Mouse (Mus musculus) kidney, embryonic 16.5 days (tissue): ENCODE measurements around the gene Hs6st3. TPM values are rescaled to one million over a fixed set of nuclear protein-coding genes. Genes with fewer than 3 reads are reported as not detected.

ENCODE experiments used
- ATAC-seq: fragments of 200-750 bp; cut with Nextera tagmentation; 2 replicates; pipeline ENCODE4 v1.8.0; 2017; ENCODE audit warnings: moderate TSS enrichment; ENCODE audit not compliant: low FRiP score, low TSS enrichment
- H3K27ac ChIP-seq: fragments of 300-500 bp; sonication (generic); 2 replicates; pipeline ENCODE4 v1.5.1; 2014; ENCODE audit warnings: low read length
- H3K27me3 ChIP-seq: fragments of 300-500 bp; sonication (generic); 2 replicates; pipeline ENCODE4 v1.6.1; 2014; ENCODE audit warnings: low read length, control low read depth, mixed read lengths; ENCODE audit not compliant: insufficient read depth
- H3K36me3 ChIP-seq: fragments of 300-500 bp; sonication (generic); 2 replicates; pipeline ENCODE4 v1.6.1; 2014; ENCODE audit warnings: low read length, control low read depth, mixed read lengths; ENCODE audit not compliant: insufficient read depth
- H3K4me1 ChIP-seq: fragments of 300-500 bp; sonication (generic); 2 replicates; pipeline ENCODE4 v1.6.1; 2014; ENCODE audit warnings: low read length, control low read depth, mixed read lengths; ENCODE audit not compliant: insufficient read depth
- H3K4me2 ChIP-seq: fragments of 300-500 bp; sonication (generic); replicated peaks from 2 replicates; pipeline ENCODE4 v1.6.1; 2014; ENCODE audit warnings: low read depth, low read length
- H3K4me3 ChIP-seq: fragments of 300-500 bp; sonication (generic); 2 replicates; pipeline ENCODE4 v1.5.1; 2014; ENCODE audit warnings: mild to moderate bottlenecking, low read length
- H3K9ac ChIP-seq: fragments of 300-500 bp; sonication (generic); replicated peaks from 2 replicates; pipeline ENCODE4 v1.6.1; 2014; ENCODE audit warnings: low read length
- H3K9me3 ChIP-seq: fragments of 300-500 bp; sonication (generic); 2 replicates; pipeline ENCODE4 v1.6.1; 2016; ENCODE audit warnings: low read length, control low read depth
- WGBS: fragments of 180-500 bp; shearing (Covaris S2); extraction: QIAGEN DNeasy Blood & Tissue Kit; methylation state at CpG from one replicate; pipeline ENCODE4 v1.1.7; 2014; 5-methylcytosine and 5-hydroxymethylcytosine counted together
- polyA plus RNA-seq: library from polyadenylated mRNA; unstranded; fragments of >200 nt; fragmentation: Nextera tagmentation; extraction: Ambion mirVana; gene quantifications from 2 replicates; pipeline ENCODE4 v1.2.1, GENCODE M21; 2015

Hs6st3 gene
- polyA plus RNA-seq, 1 experiment from 2014 or later = 0.09 TPM

DNA sequence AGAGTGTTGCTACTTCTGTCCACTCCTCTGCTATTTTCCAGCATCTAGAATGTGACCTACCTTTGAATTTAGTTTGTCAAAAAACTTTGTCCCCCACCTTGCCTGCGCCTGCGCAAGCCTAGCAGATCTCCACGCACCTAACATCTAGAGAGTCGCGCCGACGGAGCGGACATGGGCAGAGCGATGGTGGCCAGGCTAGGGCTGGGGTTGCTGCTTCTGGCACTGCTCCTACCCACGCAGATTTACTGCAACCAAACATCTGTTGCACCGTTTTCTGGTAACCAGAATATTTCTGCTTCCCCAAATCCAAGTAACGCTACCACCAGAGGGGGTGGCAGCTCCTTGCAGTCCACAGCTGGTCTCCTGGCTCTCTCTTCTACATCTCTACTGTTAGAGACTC lies 505.7 kb downstream of the Hs6st3 start:
- Histone ChIP-seq H3K4me1 (no peaks in the 10 kb centered on the region), H3K4me3 (no peak overlapping the region), H3K27ac (no peak overlapping the region), H3K9me3 (no peaks in the 10 kb centered on the region), H3K4me2 (no peak overlapping the region), H3K9ac (no peak overlapping the region), H3K36me3 (no peaks in the 10 kb centered on the region), H3K27me3 (no peaks in the 10 kb centered on the region)
- WGBS = 91% methylated on average over 12 of the region's 12 CpGs
- no peak for ATAC-seq

DNA sequence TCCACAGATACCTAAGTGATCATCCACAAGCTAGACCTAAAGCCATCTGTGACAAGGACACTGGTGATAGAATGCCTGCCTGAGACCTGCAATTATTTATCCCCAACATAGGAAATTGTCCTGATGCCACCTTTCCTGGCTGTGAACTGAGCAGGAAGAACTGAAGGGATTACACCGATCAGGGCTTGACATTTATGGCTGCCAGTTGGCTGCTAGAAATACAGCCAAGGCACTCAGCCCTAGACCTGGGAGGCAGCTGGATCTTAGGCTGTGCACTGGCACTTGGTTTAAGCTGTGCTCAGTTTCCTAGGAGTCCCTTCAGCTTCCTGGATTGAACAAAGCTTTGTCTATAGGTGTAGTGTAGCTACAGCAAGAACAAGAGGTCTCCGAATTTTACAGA lies 518.8 kb downstream of the Hs6st3 start:
- H3K4me2 ChIP-seq = no peak overlapping the region
- 46% methylated on average over 2 of the region's 2 CpGs for WGBS

DNA sequence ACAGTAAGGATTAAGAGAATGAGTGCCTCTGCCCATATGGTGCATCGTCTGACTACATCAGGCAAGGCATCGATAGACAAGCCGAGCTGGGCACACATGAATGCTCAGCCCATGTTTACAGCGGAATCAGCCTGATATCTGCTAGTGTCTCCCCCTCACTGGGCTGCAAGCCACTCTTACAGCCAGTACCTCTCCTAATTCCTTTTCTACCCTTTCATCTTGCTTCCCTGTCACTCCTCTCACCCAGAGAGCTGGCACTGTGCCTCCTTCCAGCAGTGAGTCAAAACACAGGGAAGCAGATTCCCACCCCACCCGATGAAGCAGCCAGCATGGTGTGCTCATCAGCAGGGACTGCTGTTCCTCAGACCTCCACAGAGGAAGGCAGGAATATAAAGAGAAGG lies 527.6 kb downstream of the Hs6st3 start:
- WGBS = 72% methylated on average over 5 of the region's 5 CpGs
- no peaks in the 10 kb centered on the region for H3K9me3 ChIP-seq
- H3K27me3 ChIP-seq = no peaks in the 10 kb centered on the region
- no peak overlapping the region for H3K4me3 ChIP-seq
- no peak overlapping the region for H3K4me2 ChIP-seq
- no peak overlapping the region for H3K27ac ChIP-seq
- no peaks in the 10 kb centered on the region for H3K36me3 ChIP-seq
- H3K4me1 ChIP-seq = no peaks in the 10 kb centered on the region
- ATAC-seq = no peak
- H3K9ac ChIP-seq = no peak overlapping the region

More for the DNA sequence above, 518.8 kb downstream of the Hs6st3 start:
- H3K9ac ChIP-seq = no peak overlapping the region
- H3K27me3 ChIP-seq = no peaks in the 10 kb centered on the region
- no peaks in the 10 kb centered on the region for H3K4me1 ChIP-seq
- ATAC-seq = no peak
- H3K9me3 ChIP-seq = no peaks in the 10 kb centered on the region
- no peaks in the 10 kb centered on the region for H3K36me3 ChIP-seq
- H3K4me3 ChIP-seq = no peak overlapping the region
- no peak overlapping the region for H3K27ac ChIP-seq

DNA sequence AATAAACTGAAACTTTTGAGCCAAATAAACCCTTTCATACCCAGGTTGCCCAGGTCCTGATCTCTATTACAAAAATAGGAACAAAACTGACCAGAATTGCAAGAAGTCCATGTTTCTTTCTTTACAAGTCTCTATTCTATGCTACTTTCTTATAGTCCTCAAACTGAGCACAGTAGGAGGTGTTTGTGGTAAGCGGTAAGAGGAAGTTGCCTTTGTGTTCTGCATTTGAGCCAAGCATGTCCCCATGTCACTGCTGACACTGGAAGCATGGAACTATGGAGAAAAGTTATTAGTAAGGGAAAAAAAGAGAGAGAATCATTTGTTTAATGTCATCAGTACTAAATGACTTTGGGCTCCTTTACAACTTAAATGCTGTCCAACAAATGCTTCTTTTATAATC lies 529.3 kb downstream of the Hs6st3 start:
- no peaks in the 10 kb centered on the region for H3K9me3 ChIP-seq
- H3K4me1 ChIP-seq = no peaks in the 10 kb centered on the region
- WGBS = 89% methylated on average over 1 of the region's 1 CpGs
- no peak overlapping the region for H3K9ac ChIP-seq
- H3K4me3 ChIP-seq = no peak overlapping the region
- H3K27ac ChIP-seq = no peak overlapping the region
- no peak for ATAC-seq
- no peaks in the 10 kb centered on the region for H3K36me3 ChIP-seq
- no peaks in the 10 kb centered on the region for H3K27me3 ChIP-seq
- H3K4me2 ChIP-seq = no peak overlapping the region

DNA sequence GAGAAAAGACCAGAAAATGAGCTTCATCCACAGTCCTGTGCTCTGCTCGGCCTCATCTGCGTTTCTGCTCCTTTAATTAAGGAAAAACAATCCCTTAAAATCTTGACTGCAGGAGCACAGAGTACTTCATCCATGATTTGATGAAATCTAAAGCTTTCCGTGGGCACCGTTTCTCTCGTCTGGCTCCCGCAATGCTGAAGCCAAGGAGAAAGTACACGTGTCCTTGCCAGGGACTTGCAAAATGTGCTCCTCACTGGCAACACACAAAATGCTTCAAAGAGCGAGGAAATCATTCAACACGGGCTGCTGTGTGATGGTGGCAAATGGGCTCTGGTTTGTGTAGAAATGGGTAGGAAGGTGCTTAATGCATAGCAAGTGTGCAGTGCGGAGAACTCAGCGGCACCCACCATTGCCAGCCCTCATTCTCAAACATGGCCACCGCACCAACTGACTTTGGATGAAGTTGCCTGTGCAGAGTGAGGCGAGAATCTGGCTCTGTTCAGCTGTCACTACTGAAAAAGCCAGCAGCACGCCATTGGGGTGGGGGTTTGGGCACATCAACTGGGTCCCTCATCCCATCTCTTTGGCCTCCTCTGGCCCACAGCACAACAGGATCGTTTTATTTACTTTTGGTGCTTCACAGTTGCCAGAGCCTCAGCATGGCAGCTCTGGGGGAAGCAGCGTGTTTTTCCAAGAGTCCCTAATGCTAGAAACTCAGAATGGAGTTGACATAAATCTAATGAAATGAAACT lies 532.9 kb downstream of the Hs6st3 start:
- no peak for ATAC-seq
- Histone ChIP-seq H3K4me1 (no peaks in the 10 kb centered on the region), H3K9me3 (no peaks in the 10 kb centered on the region), H3K36me3 (no peaks in the 10 kb centered on the region), H3K27ac (no peak overlapping the region), H3K9ac (no peak overlapping the region), H3K4me3 (no peak overlapping the region), H3K4me2 (no peak overlapping the region), H3K27me3 (no peaks in the 10 kb centered on the region)
- WGBS = 83% methylated on average over 16 of the region's 16 CpGs

DNA sequence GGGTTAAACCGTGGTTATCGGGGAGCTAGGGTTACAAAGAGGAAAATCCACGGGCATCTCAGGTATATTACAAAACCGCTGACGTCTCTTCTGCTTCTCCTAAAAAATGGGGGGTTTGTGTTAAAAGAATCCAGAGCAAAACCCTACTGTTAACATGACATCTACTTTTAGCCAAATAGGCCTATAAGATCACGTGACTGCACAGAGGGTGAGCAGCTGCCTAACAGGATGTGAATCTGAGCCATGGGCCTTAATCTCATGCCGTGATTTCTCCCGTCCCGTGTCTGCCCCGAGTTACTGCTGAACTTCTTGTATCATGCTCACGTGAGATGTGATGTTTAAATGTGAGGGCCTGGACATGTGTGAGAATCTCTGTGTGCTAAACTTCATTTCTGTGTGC lies 540.4 kb downstream of the Hs6st3 start:
- no peaks in the 10 kb centered on the region for H3K4me1 ChIP-seq
- H3K4me3 ChIP-seq = no peak overlapping the region
- no peak overlapping the region for H3K27ac ChIP-seq
- WGBS = 89% methylated on average over 11 of the region's 11 CpGs
- H3K27me3 ChIP-seq = no peaks in the 10 kb centered on the region
- no peak for ATAC-seq
- H3K9me3 ChIP-seq = no peaks in the 10 kb centered on the region
- no peaks in the 10 kb centered on the region for H3K36me3 ChIP-seq
- H3K9ac ChIP-seq = no peak overlapping the region
- H3K4me2 ChIP-seq = no peak overlapping the region

DNA sequence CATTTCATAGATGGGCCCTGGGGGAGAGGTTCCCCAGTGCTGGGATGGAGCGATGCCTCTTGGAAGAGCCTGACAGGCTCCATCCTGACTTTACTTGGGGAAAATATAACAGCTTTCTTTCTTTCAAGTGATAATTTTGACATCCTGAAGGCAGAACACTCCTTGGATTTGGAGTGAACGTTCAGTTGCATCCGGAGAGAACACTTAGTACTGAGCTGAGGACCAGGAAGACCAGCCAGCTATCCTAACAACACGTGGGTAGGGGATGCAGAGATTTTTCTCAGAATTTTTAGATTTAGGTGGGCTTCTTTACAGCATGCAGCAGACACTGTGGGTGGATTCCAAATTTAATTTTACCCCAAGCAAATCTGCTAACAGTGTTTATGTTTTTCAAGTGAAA lies 541.9 kb downstream of the Hs6st3 start:
- Histone ChIP-seq H3K4me2 (no peak overlapping the region), H3K4me3 (no peak overlapping the region), H3K9ac (no peak overlapping the region), H3K36me3 (no peaks in the 10 kb centered on the region), H3K27ac (no peak overlapping the region), H3K4me1 (no peaks in the 10 kb centered on the region), H3K9me3 (no peaks in the 10 kb centered on the region), H3K27me3 (no peaks in the 10 kb centered on the region)
- WGBS = 88% methylated on average over 4 of the region's 4 CpGs
- ATAC-seq = no peak

DNA sequence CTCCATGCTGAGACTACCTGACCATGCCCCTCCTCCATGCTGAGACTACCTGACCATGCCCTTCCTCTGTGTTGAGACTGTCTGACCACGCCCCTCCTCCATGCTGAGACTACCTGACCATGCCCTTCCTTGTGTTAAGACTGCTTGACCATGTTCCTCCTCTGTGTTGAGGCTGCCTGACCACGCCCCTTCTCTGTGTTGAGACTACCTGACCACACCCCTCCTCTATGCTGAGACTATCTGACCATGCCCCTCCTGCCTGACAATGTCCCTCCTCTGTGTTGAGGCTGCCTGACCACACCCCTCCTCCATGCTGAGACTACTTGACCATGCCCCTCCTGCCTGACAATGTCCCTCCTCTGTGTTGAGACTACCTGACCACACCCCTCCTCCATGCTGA lies 549.7 kb downstream of the Hs6st3 start:
- ATAC-seq = no peak

DNA sequence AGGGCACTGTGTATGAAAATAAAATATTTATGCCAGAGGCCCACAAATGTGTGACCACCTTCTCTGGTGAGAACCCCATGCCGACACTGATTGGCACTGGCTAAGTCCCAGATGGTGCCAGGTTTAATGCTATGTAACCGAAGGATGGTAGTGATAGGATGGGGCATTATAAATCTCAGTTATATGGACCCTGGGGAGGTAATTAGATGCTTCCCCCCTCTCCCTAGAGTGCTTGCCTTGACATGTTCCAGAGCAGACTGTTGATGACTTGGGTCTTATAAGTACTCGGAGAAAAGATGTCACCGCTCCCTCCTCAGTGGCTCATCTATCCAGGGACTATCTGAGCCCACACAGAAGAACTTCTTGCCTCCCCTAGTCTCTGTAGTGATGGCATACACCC lies 561.8 kb downstream of the Hs6st3 start:
- Histone ChIP-seq H3K27me3 (no peaks in the 10 kb centered on the region), H3K4me3 (no peak overlapping the region), H3K9me3 (no peaks in the 10 kb centered on the region), H3K4me2 (no peak overlapping the region), H3K36me3 (no peaks in the 10 kb centered on the region), H3K4me1 (no peaks in the 10 kb centered on the region), H3K27ac (no peak overlapping the region), H3K9ac (no peak overlapping the region)
- ATAC-seq = no peak
- WGBS = 83% methylated on average over 4 of the region's 4 CpGs

More for the DNA sequence above, 549.7 kb downstream of the Hs6st3 start:
- H3K4me3 ChIP-seq = no peak overlapping the region
- H3K4me1 ChIP-seq = no peaks in the 10 kb centered on the region
- H3K4me2 ChIP-seq = no peak overlapping the region
- H3K9ac ChIP-seq = no peak overlapping the region
- H3K27ac ChIP-seq = no peak overlapping the region
- no peaks in the 10 kb centered on the region for H3K36me3 ChIP-seq
- no peaks in the 10 kb centered on the region for H3K27me3 ChIP-seq
- no peaks in the 10 kb centered on the region for H3K9me3 ChIP-seq
- WGBS = 94% methylated on average over 2 of the region's 2 CpGs

DNA sequence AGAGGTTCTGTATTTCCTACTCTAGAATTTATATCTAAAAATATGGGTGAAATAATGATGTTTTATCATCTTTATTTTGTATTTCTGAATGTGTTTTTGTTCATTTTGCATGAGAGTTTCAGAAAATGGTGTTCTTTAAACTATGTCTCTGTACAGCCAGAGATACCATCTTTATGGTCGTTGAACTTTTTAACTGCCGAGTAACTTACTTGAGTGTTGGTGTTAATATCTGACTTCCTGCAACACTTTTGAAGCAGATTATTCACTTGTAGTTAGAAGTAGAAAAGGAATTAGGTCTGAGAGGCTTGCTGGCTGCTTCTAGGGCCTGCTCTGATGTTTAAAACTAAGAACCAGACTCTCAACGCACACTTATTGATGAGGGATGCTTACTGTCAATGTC lies 576.6 kb downstream of the Hs6st3 start:
- no peaks in the 10 kb centered on the region for H3K9me3 ChIP-seq
- H3K4me1 ChIP-seq = no peaks in the 10 kb centered on the region
- H3K9ac ChIP-seq = no peak overlapping the region
- H3K4me3 ChIP-seq = no peak overlapping the region
- H3K27me3 ChIP-seq = no peaks in the 10 kb centered on the region
- no peak overlapping the region for H3K27ac ChIP-seq
- no peak for ATAC-seq
- no peaks in the 10 kb centered on the region for H3K36me3 ChIP-seq
- 71% methylated on average over 3 of the region's 3 CpGs for WGBS
- H3K4me2 ChIP-seq = no peak overlapping the region
